Mouse (Mus musculus) adrenal gland, postnatal 4 days (tissue): ENCODE measurements around the gene Pgm2. TPM values are rescaled to one million over a fixed set of nuclear protein-coding genes. Genes with fewer than 3 reads are reported as not detected.

Experiments used
- DNase-seq, 2 experiments: peaks; one replicate each; pipeline ENCODE4 v3.0.0; 2021 to 2022; ENCODE audit warnings: low spot score in 2 of 2, mixed read lengths in 2 of 2
- total RNA-seq, 2 experiments: library from RNA; stranded (reverse); gene quantifications; 2 replicates each; pipeline ENCODE4 v1.2.3; 2021

Gene Pgm2
- total RNA-seq, 2 experiments from 2014 or later: 22.6 to 28.3 TPM

DNA sequence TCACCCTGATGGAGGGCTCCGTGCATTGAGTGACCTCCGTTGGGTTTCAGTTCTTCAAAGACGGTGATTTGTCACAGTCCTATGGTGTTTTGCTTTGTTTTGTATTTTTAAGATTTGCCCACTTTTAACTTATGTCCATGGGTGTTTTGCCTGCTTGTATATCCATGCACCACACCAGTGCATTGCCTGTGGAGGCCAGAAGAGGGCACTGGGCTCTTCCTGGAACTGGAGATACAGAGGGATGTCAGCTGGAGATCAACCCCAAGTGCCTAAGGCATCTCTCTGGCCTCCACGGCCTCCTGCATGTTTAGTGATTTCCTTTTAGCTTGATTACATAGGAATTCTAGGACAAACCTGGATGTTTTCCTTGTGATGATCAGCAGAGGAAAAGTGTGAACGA lies 43.6 kb downstream of the Pgm2 start:
- DNase-seq: no peak

DNA sequence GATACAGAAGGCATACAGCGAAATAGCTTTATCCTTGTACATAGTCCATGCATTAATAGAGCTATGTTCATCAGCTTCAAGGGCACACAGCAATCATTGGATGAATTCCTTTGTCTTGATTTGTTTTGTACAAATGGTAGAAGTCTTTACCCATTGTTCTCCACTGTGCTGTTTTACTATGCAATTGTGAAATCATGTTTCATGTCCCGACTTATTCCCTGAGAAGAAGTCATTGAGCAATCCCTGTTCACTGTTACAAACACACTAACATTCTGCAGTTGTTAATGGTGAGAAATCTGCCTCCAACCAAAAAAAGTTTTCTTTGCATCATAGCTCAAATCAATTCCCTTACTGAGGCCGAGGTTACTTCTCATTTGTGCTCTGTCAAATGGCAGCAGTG lies 47.5 kb downstream of the Pgm2 start:
- no peak for DNase-seq

DNA sequence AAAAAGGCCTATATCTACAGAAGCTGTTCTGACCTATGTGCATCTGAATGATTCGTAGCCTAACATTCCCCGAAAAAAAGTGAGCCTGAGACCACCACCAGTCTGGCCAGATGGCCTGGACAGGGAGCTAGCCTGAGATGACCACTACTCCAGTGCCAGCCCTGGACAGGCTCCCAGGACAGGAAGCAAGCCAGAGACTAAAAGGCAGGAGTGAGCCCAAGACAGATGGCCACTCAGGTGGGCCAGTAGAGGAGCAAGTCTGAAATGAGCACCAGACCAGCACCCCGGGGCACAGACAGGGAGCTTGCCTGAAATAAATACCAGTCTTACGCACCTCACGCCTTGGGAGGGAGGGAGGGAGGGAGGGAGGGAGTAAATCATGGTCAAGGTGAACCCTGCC lies 51.6 kb downstream of the Pgm2 start:
- DNase-seq: no peak

DNA sequence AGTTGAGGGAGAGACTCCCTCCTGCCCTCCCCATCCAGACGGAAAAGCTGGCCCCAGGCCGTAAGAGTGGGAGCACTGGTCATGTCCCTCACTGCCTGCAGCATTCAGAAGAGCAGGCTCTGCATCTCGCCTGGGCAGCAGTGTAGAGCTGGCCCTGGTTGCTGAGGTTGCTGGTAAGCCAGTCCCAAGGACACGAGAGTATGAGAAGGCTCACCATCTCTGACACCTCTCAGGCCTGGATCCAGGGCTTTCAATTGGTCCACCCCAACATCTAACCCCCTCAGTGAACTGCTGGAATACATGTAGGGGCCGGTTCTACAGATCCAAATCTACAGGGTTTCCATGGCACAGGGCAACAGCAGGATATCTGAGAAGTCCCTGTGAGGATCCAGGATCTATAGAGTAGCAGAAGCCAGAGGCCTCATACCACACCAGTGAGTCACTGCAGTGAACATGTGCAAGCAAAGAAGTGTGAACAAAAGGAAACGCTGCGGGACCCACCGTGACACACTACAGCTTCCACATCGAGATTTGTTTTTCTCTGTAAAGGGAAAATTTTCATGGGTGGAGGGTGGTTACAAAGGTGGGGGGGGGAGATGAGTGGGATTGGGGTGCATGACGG lies 53.7 kb downstream of the Pgm2 start:
- no peak for DNase-seq

DNA sequence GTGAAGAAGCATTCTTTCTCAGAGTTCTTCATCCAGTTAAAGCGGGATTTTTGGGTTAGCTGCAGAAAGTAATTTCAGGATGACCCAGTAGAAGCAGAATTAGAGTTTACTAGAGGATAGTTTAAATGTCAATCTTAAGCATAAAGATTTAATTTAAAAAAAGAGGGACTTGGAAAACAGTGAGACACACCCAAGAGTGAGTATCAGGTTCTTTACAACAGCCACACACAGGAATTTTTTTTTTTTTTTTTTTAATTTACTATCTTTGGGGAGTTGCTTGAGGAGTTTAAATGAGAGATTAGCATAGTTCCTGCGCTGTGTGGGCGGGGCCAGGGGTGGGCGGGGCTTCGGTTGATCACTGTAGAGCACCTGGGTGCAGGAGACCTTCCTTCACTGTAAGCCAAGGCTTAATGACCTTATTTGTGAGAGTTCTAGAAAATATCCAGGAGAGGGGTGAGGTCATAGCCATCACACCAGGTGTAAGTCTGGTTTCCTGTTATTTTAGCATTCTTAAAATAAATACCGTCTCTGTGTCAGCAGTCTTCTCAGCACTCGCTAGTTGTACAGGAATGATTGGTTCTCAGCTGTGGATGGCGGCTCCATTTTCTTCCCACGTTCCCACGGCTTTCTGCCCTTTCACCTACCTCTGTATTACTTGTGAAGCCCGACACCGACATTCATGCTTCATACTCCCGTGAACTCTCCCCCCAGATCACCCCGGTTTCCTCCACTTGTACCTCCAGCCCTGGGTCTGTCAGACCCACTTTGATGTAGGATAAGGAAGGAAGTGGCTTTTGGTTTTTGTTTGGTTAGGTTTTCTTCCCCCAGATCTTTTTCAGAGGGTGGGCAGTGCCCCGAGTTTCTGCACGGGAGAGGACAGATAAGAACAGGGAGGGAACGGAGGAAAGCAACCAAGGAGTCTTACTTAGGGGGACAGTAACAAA lies 56.7 kb downstream of the Pgm2 start:
- no peak for DNase-seq

DNA sequence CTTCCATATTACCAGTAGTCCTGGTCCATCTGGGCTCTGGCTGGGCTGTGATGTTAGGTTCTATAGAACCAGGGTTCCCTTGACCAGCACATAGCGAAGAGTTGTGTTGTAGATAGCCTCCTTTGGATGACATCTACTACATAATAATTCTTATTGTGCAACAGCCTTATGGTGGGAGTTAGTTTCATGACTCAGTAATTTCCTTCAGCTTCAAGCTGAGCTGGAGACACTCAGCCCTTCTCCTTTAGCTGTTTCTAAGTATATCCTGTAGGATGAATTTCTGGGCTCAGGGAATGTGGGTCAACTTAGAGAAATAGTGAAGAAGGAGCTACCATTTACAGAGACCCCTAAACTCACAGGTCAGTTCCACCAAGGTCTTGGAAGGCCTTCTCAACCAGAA lies 60.6 kb downstream of the Pgm2 start:
- DNase-seq: no peak

DNA sequence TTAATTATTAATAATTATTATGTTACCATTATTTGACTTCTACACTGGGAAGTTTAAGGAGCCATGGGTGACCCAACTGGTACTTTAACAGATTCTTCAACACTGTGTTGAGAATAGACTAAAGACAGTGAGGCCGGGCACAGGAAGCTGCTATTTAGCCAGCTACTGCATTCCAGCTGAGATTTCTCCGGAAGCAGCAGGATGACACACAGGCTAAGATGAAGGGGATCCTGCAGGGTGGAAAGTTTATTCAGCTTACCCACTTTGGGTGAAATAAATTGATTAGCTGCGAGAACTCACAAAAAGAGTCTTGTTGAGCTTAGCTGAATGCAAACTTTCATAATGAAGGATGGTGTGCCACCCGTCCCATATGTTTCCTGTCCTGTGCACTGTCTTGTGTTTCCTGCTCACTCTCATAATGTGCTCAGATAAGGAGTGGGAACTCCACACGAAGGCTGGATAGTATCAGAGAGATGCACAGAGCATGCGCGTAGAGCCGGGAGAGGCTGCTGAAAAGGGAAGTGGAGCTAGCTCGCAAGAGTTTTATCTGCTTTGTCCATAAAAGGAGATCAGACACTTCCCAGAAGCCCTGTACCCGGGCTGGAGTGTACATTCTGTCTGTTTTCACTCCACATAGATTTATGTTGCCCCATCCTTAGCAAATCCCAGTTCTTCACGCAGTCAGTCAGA lies 63.3 kb downstream of the Pgm2 start, which contains the start of gene Tbc1d1:
Gene Tbc1d1, plus strand, starts transcription at position 445 of the 690 bp plus-strand sequence.
- DNase-seq: no peak

DNA sequence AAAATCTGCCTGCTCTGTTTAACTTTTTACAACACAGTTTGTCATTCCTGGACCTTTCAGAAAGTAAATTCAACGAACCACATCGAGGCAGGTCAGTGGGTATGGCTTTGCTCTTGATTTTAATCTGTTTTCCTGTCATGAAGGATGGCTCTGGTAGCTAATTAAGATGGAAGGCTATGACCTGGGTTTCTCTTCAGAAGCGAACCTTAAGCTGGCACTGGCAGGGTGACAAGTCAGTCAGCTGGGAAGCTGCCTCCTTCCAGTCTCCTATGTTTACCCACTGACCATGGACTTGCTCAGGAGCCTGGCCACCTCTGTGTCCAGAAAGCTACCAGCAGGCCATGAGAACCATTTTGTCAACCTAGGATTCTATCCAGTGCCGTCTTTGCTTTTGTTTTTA lies 63.8 kb downstream of the Pgm2 start:
- no peak for DNase-seq

DNA sequence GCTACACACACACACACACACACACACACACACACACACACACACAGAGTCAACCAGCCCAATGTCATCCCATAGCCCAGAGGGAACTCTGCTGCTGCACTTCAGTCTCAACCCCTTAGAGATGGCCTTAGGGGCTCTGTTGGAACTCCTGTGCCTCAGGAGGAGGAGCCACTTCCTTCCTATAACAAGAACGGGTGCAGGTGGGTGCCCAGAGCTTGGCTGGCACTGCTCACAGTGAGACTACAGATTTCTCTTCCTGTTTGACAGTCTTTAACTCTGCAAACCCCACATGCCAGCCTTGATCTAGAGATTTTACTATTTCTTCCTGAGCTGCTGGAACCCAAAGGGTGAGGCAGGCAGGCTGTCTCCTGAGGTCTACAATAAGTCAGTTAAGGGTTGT lies 65.2 kb downstream of the Pgm2 start:
- no peak for DNase-seq

DNA sequence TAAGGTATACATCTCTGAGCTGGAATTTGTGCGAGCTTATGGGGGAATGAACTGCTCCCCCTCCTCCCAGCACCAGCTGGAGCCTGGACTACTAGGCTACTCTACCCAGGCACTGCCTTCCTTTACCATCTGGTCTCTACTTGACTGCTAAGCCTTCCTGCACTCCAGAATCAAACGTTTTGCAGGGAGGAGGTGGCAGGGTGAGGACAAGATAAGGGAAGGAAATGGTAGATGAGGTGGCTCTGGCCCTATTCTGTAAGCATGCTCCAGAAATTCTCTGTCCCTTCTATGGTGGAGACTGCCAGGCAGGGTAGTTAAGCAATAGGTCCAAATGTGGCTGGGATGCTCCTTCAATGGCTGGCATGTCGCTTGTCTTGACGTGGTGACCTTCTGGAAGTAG lies 65.8 kb downstream of the Pgm2 start:
- no peak for DNase-seq

DNA sequence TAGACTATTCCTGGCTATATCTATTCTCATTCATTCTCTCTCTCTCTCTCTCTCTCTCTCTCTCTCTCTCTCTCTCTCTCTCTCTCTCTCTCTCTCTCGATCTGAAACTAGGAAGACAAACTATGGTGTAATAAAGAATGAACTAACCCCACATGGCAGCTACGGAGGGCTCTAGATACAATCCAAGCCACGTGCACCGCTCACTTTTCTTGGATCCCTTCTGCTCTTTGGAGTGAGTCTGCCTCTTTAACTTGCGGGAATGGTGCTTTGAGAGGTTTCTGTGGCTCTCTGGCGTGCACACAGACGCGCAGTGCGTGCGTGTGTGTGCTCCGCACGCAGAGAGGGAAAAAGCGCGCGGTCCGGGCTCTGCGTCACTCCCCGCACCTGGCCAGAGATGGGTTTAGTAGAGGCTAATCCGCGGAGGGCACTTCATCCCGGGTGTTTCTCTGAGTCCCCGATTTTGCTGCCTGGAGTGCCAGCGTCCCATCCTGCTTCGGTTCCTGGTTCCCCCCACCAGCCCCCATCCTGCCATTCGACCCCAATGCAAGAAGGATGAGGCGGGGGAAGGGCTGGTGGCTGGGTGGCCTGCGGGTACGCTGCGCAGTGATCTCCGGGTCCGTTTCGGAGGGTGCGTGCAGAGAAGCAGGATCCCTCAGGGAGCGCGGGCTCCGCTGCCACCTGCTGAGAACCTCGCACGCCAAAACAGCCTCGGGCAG lies 66.5 kb downstream of the Pgm2 start:
- no peak for DNase-seq

DNA sequence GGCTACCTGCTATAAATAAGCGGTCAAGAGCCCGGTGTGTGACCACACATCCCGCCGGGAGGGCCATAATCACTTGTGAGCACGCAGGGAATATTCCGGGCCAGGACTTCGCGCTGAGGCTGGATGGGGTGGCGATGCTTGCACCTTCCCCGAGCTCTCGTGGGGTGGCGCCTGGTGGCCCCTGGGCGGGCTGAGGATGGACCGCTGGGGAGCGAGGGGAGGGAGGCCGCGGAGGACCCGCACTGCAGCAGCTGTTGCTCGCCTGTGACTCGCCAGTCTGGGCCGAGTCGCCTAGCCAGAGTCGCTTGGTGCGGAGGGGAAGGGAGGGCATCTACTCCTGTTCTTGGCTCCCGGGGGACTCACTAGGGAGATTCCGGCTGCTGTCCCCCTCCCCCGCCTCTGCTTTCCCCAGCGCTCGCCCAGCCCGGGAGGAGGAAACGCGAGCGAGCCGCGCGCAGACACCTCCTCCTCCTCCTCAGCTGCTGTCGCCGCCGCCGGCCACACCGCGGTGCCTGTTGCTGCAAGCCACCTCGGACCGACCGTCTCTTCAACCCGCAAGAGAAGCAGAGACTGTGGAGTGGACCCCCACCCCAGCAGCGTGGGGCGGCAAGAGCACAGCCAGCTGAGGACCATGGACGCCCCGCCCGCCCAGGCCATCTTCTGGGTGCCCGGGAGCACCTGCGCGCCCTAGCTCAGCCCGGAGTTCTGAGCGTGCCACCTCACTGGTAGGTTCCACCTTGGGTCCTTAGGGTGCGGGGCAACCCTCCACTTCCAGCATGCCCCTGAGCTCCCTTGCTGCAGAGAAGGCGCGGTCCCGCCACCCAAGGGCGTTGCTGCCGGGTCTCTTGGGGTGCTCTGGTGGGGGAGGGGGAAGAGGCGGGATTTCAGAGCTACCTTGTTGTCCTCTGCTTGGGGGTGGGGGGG lies 67.3 kb downstream of the Pgm2 start:
- peak in 1 of 2 experiments; percentile 22 for DNase-seq

DNA sequence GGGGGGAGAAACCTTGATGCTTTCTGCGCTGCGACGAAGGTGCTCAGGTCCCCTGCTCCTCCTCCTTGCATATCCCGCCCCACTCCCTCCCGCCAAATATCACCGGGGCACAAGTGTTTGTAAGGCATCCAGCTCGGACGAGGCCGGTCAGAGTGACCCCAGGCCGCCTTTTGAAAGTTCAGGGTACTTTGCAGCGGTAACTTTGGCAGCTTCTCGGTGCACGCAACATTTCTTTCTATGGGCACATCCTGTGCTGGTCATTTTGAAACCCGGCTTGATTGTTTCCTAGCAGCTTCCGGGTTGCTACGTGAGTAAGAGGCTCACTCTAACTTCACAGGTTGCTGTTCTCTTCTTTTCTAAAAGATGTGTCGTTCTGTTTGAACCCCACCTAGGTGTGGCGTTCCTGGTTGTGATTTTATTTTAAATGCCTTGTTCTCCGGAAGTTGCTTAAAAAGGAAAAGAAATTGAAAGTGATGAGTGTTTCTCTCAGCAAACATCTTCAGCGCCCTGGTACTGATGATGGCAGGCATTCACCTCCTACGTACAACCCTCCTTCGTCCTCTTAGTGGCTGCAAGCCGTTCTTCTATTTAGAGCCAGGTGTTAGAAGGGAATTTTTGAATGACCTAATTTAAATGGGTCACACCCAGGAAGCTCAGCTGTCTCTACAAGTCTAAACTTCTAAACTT lies 68.1 kb downstream of the Pgm2 start:
- no peak for DNase-seq

DNA sequence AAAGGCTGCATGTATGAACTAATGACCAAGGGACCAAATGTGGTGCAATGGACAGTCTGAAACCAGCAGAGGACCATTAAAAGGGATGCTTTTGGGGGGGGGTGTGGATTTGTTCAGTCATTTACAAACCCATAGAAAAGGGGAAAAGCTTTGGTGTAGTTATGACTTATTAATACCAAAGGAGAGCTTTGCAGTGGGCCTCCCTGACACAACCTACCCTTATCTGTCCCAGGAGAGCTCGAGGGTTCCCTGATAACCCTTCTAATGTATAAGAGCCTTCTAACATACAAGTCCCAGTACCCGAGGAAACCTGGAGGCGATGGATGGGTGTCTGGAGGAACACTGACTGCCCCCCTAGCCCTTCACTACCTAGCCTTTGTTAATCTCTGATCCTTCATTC lies 69.2 kb downstream of the Pgm2 start:
- DNase-seq: no peak

DNA sequence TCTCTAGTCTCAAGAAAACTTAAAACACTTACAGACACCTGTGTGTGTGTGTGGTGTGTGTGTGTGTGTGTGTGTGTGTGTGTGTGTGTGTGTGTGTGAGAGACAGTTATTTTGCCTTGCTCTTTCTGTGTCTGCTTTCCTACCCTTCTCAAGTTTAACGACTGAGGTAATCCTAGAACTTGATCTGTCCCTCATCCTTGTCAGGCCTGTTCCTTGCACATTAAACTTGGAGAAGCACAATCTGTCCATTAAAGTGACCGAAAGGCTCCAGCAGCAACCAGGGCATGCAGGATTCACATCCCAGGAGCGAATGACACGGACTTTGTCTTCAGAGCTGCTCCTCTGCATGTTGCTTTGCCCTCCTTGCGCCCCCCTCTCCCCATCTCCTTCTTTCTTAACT lies 69.8 kb downstream of the Pgm2 start:
- DNase-seq: no peak

DNA sequence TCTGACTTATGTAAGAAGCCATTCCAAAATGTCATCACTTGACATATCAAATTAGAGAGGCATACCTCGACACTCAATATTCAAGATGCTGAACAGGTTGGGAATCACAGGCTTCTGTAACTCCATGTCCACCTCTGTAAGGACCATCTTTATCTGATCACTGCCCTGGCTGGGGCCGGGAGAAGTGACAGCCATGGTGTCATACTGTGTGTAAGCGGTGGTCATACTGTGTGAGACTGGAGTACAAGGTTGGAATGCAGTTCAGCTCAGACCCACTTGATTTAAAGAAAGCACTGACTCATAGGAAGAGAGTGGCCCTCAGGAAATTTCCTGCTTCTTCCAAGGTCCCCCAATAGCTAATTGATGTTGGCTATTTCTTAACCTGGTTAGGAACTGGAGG lies 71.7 kb downstream of the Pgm2 start:
- no peak for DNase-seq

DNA sequence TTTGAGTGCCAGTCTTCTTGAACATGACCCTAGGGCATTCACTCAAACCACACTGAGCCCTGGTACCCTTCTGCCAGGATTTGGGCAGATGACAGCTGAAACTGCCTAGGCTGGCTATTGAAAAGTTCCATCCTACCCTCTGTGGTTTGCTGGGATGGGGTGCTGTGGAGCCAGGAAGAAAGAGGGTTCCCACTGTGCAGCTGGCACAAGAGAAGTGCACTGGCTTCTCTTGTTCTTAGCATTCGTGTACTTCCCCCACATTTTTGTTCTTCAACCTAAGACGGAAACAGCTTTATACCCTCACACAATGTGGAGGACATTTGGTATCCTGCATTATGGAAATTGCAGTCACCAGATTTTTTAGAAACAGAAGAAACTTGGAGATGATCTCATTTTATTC lies 73.1 kb downstream of the Pgm2 start:
- no peak for DNase-seq

DNA sequence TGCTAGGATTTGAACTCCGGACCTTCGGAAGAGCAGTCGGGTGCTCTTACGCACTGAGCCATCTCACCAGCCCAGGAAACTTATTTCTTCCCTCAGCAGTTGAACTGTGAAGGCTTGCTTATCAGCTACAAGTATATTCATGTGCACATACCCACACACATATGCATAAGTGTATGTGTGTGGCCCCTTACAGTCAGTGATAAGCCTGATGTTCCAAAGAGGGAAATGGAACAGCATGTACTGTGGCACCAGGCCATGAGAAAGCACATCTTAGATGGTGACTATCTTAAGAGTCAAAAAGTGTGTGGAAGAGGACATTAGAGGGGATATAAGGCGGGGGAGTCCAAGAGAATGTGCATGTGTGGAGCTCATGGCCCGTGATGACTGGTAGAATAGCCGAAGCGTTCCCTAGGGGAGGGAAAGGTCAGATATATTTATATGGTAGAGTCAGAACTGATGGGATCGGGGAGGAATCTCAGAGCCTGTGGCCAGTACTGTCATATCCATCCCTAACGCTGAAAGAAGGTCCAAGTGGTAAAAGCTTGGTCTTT lies 76.3 kb downstream of the Pgm2 start:
- DNase-seq: no peak

DNA sequence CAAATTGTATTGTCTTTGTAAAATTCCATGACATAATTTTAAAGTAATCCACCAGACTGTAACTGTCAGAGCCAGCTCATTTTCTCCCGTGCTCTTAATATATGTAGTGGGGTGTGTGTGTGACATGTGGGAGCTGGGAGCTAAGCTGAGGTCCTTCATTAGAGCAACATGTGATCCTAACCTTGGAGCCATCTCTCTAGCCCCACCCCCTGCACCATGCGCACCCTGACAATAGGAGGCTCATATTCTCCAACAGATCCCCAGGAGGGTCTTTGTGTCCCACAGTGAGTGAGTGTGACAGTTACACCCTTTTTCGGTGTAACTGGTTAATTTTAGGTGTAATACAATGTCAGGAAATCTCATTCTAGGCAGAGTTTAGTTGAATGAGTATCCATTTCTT lies 80.1 kb downstream of the Pgm2 start:
- DNase-seq: no peak
